Mouse (Mus musculus) heart, adult 2 months (tissue): ENCODE results near the gene Notch4. TPM values are rescaled to one million over a fixed set of nuclear protein-coding genes. Genes with fewer than 3 reads are reported as not detected.
A peak's percentile ranks its signal among the peaks of the same experiment; 100 is the strongest.

Experiments
- DNase-seq, 2 experiments: peaks; one replicate each; pipeline ENCODE4 v3.0.0; 2021
- H3K27ac ChIP-seq: fragments of 200-600 bp; 2 replicates; pipeline ENCODE4 v1.8.1; 2022
- H3K27me3 ChIP-seq: fragments of 200-500 bp; 2 replicates; pipeline ENCODE4 v1.6.1; 2012; ENCODE audit warnings: mild to moderate bottlenecking, low read length, inconsistent platforms, mixed read lengths; ENCODE audit not compliant: control insufficient read depth, insufficient read depth
- H3K36me3 ChIP-seq: fragments of 200-500 bp; 2 replicates; pipeline ENCODE4 v1.6.1; 2012; ENCODE audit warnings: low read length, inconsistent platforms; ENCODE audit not compliant: control insufficient read depth, insufficient read depth
- H3K4me1 ChIP-seq: fragments of 200-500 bp; 2 replicates; pipeline ENCODE4 v1.6.1; 2011; ENCODE audit warnings: low read length; ENCODE audit not compliant: control insufficient read depth, insufficient read depth
- H3K4me3 ChIP-seq: fragments of 200-600 bp; 2 replicates; pipeline ENCODE4 v1.8.1; 2022
- H3K79me2 ChIP-seq: fragments of 200-500 bp; replicated peaks from 2 replicates; pipeline ENCODE4 v1.6.1; 2012; ENCODE audit warnings: mild to moderate bottlenecking, inconsistent platforms, low read length, moderate library complexity, mixed read lengths; ENCODE audit not compliant: control insufficient read depth, insufficient read depth
- H3K9ac ChIP-seq: fragments of 200-500 bp; 2 replicates; pipeline ENCODE4 v1.6.1; 2012; ENCODE audit warnings: low read depth, mild to moderate bottlenecking, control low read depth, inconsistent platforms, low read length, mixed read lengths
- CTCF ChIP-seq: fragments of 200-600 bp; IDR thresholded peaks from 2 replicates; pipeline ENCODE4 v1.8.1; 2022; ENCODE audit warnings: antibody characterized with exemption, mild to moderate bottlenecking, moderate library complexity
- EP300 ChIP-seq: fragments of 200-500 bp; IDR thresholded peaks from 2 replicates; pipeline ENCODE4 v1.6.1; 2011; ENCODE audit warnings: low read depth, low read length, control low read depth; ENCODE audit not compliant: insufficient read depth
- POLR2A ChIP-seq: fragments of 200-500 bp; IDR thresholded peaks from 2 replicates; pipeline ENCODE4 v1.6.1; 2011; ENCODE audit warnings: mild to moderate bottlenecking, low read depth, low read length, control low read depth; ENCODE audit not compliant: insufficient read depth
- WGBS: fragments of 180-500 bp; shearing (Covaris S2); methylation state at CpG from one replicate; pipeline ENCODE4 v1.1.7; 2018; 5-methylcytosine and 5-hydroxymethylcytosine counted together
- intact Hi-C: fragments of 180-260 bp; cut with DNase I; formaldehyde crosslinking; loops from one replicate; pipeline ENCODE4 v1.15.1; 2025
- polyA plus RNA-seq: library from polyadenylated mRNA; depleted of rRNA; stranded (reverse); fragments of >200 nt; gene quantifications from 2 replicates; pipeline ENCODE4 v1.2.3, GENCODE M21; 2012
- total RNA-seq, 2 experiments: library from RNA; stranded (reverse); gene quantifications; 2 replicates each; pipeline ENCODE4 v1.2.3; 2021

The Notch4 gene
- total and polyA plus RNA-seq, 3 experiments: 21.4 to 32.3 (median 30.4) TPM

GRCm38 (mm10) chr17:34589681-34590101 lies 25.6 kb downstream of the Notch4 start, which contains the start of gene Gpsm3:
Gpsm3 (plus strand) TSS chr17:34589806.
- Histone ChIP-seq H3K36me3 (no peaks in the 10 kb centered on the region), H3K79me2 (no peaks in the 10 kb centered on the region), H3K4me1 (peaks cover 20% of the 10 kb centered on the region), H3K27me3 (no peaks in the 10 kb centered on the region), H3K4me3 (peak within 1 kb of the TSS; percentile 33), H3K27ac (peak within 1 kb of the TSS; percentile 97), H3K9ac (peak within 1 kb of the TSS; percentile 55)
- WGBS: 6% methylated on average over 7 of the region's 7 CpGs
- DNase-seq: peak; percentile 79 to 85
- intact Hi-C loops: loop anchor here (10.0 kb wide), 1 partner anchor 665 kb away; the partner anchor contains the start of gene Rgl2
- TF ChIP-seq POLR2A (peak; percentile 60; the same call in 1 of the 2 replicates), EP300 (0 out of 2 replicates have a peak, but pooled peaks have one; percentile 10), CTCF (no peak)

GRCm38 (mm10) chr17:34590154-34590987 lies 26.3 kb downstream of the Notch4 start:
- peak in 1 of 2 experiments; percentile 38 for DNase-seq
- Histone ChIP-seq H3K4me1 (peaks cover 20% of the 10 kb centered on the region), H3K27me3 (no peaks in the 10 kb centered on the region), H3K9ac (peak overlapping the region; percentile 55), H3K79me2 (no peaks in the 10 kb centered on the region), H3K4me3 (peak overlapping the region; percentile 33), H3K27ac (peak overlapping the region; percentile 97), H3K36me3 (no peaks in the 10 kb centered on the region)
- WGBS: 56% methylated on average over 15 of the region's 15 CpGs
- intact Hi-C loops: loop anchor here (10.0 kb wide), 1 partner anchor 666 kb away; the partner anchor contains the start of gene Rgl2
- TF ChIP-seq EP300: no peak
- TF ChIP-seq CTCF: no peak
- TF ChIP-seq POLR2A: no peak

- H3K36me3 ChIP-seq: no peaks in the 10 kb centered on the region
- H3K27me3 ChIP-seq: no peaks in the 10 kb centered on the region
- TF ChIP-seq POLR2A (no peak), CTCF (no peak), EP300 (no peak)
- intact Hi-C loops: loop anchor here (10.0 kb wide), 1 partner anchor 667 kb away; the partner anchor contains the start of gene Rgl2
- 10% methylated on average over 21 of the region's 21 CpGs for WGBS
- H3K79me2 ChIP-seq: no peaks in the 10 kb centered on the region
- H3K4me1 ChIP-seq: peaks cover 20% of the 10 kb centered on the region
- peak within 1 kb of the TSS; percentile 89 for H3K9ac ChIP-seq
- peak within 1 kb of the TSS; percentile 74 for H3K4me3 ChIP-seq
- peak; percentile 44 to 49 for DNase-seq
- H3K27ac ChIP-seq: peak within 1 kb of the TSS; percentile 97
Measured at GRCm38 (mm10) chr17:34591029-34591993, 27.2 kb downstream of the Notch4 start, which contains the start of gene Pbx2. Pbx2 (plus strand) TSS chr17:34591266.

- Histone ChIP-seq H3K9ac (peak overlapping the region; percentile 89), H3K27ac (peak overlapping the region; percentile 97), H3K27me3 (no peaks in the 10 kb centered on the region), H3K36me3 (no peaks in the 10 kb centered on the region), H3K79me2 (no peaks in the 10 kb centered on the region), H3K4me3 (peak overlapping the region; percentile 74), H3K4me1 (peaks cover 17% of the 10 kb centered on the region)
- peak; percentile 90 to 91 for DNase-seq
- TF ChIP-seq POLR2A (peak; percentile 87), EP300 (0 out of 2 replicates have a peak, but pooled peaks have one; percentile 32), CTCF (no peak)
- WGBS: 4% methylated on average over 23 of the region's 35 CpGs
- intact Hi-C loops: loop anchor here (10.0 kb wide), 1 partner anchor 667 kb away; the partner anchor contains the start of gene Rgl2
Measured at GRCm38 (mm10) chr17:34591994-34592375, 27.9 kb downstream of the Notch4 start.
